Mouse (Mus musculus): ENCODE data around the gene Efcab6. TPM values are rescaled to one million over a fixed set of nuclear protein-coding genes. Genes with fewer than 3 reads are reported as not detected.

Gene Efcab6
- polyA plus RNA-seq, 1 experiment from 2014 or later = not detected

DNA sequence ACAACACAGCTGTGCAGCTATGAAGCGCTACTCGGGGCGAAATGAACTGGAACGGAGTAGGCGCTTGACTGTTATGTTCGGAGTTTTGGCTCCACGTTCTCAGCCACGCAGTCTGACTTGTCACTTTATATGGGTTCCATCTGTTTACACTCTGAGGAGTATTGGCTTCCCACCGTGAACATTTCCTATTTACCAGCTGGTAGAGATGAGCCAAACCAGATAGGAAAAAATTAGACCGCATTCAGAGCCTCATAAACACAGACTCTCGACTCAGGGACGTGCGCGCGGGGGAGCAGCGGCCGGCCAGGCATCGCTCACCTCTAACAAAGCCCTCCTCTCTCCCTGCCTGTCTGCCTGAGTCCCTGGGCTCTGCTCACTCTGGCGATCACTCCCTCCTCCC lies 67.1 kb downstream of the Efcab6 start:
- H3K4me1 ChIP-seq (ENCODE audit: control insufficient read depth, low read depth, low read length) = no peaks in the 10 kb centered on the region
- ATAC-seq (ENCODE audit: low read depth) = no peak
- H3K9ac ChIP-seq (ENCODE audit: low read depth, low read length) = no peak overlapping the region
- no peak overlapping the region for H3K4me3 ChIP-seq (ENCODE audit: low read depth, low read length)
- H3K27ac ChIP-seq (ENCODE audit: low read length) = no peak overlapping the region
- no peaks in the 10 kb centered on the region for H3K27me3 ChIP-seq (ENCODE audit: control insufficient read depth, insufficient read depth, low read depth, low read length)
- H3K36me3 ChIP-seq (ENCODE audit: control insufficient read depth, insufficient read depth) = no peaks in the 10 kb centered on the region
- no peak overlapping the region for H3K4me2 ChIP-seq (ENCODE audit: low read depth, low read length)
- H3K9me3 ChIP-seq (replicated peaks; ENCODE audit: control insufficient read depth, low read length) = no peaks in the 10 kb centered on the region
- 26% methylated on average over 19 of the region's 19 CpGs for WGBS (ENCODE audit: insufficient replicate concordance)

DNA sequence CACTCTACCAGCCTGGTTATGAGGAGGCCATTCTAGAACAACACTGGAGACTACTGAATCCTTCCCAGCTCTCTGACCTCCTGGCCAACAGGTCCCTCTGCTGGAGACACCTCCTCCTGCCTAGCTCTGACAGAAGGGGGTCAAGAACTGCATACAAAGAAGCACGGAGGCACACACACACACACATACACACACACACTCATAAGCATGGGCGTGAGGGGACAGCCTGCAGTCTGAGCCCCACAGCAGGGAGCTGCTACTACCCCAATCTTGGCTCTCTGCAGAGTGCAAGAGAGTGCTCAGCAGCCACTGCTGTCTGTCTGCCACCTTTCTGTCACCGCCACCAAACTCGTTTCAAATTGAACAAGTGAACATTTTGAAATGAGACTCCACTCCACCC lies 67.6 kb downstream of the Efcab6 start:
- Histone ChIP-seq H3K36me3 (ENCODE audit: control insufficient read depth, insufficient read depth) (no peaks in the 10 kb centered on the region), H3K4me3 (ENCODE audit: low read depth, low read length) (no peak overlapping the region), H3K4me1 (ENCODE audit: control insufficient read depth, low read depth, low read length) (no peaks in the 10 kb centered on the region), H3K27ac (ENCODE audit: low read length) (no peak overlapping the region), H3K9me3 (replicated peaks; ENCODE audit: control insufficient read depth, low read length) (no peaks in the 10 kb centered on the region), H3K9ac (ENCODE audit: low read depth, low read length) (no peak overlapping the region), H3K4me2 (ENCODE audit: low read depth, low read length) (no peak overlapping the region), H3K27me3 (ENCODE audit: control insufficient read depth, insufficient read depth, low read depth, low read length) (no peaks in the 10 kb centered on the region)
- ATAC-seq (ENCODE audit: low read depth) = no peak
- 29% methylated on average over 4 of the region's 4 CpGs for WGBS (ENCODE audit: insufficient replicate concordance)

DNA sequence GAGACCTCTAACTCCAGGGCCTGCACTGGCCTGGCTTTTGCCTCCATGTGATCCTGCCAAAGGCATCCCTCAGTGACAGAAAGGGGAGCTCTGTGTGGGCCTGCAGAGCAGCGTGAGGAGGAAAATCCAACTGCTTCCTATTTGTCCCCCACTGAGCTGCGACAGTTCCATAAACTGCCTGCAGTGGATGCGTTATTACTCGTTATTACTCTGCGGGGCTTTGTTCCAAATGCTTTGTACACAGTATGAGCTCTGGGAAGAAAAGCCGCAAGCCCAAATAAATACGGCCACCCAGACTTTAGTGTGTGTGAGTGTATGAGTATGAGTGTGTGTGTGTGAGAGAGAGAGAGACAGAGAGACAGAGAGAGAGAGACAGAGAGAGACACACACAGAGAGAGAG lies 68.3 kb downstream of the Efcab6 start:
- Histone ChIP-seq H3K27ac (ENCODE audit: low read length) (no peak overlapping the region), H3K9ac (ENCODE audit: low read depth, low read length) (no peak overlapping the region)
- WGBS (ENCODE audit: insufficient replicate concordance) = 68% methylated on average over 7 of the region's 7 CpGs

DNA sequence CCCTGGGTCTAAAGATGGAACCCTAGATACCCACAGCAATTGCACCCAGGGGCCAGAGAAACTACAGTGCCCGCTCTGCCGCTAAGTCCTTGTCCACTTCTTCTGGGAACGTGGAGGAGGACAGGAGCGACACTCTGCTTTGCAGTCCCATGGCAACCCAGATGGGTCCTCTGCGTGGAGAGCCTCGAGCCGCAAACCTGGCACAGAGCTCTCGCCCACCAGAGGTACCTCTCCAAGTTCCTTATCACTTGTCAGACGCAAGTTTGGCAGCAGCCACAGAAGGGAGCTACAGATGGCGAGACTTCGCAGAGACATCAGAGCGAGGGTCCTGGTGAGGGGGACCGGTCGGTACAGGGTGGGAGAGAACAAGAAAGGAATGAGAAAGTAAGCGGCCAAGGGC lies 73.0 kb downstream of the Efcab6 start:
- 69% methylated on average over 15 of the region's 15 CpGs for WGBS (ENCODE audit: insufficient replicate concordance)
- no peak overlapping the region for H3K4me2 ChIP-seq (ENCODE audit: low read depth, low read length)
- H3K9me3 ChIP-seq (replicated peaks; ENCODE audit: control insufficient read depth, low read length) = no peaks in the 10 kb centered on the region
- H3K4me3 ChIP-seq (ENCODE audit: low read depth, low read length) = no peak overlapping the region
- H3K9ac ChIP-seq (ENCODE audit: low read depth, low read length) = no peak overlapping the region
- no peak overlapping the region for H3K27ac ChIP-seq (ENCODE audit: low read length)
- no peaks in the 10 kb centered on the region for H3K36me3 ChIP-seq (ENCODE audit: control insufficient read depth, insufficient read depth)
- ATAC-seq (ENCODE audit: low read depth) = no peak
- no peaks in the 10 kb centered on the region for H3K27me3 ChIP-seq (ENCODE audit: control insufficient read depth, insufficient read depth, low read depth, low read length)
- H3K4me1 ChIP-seq (ENCODE audit: control insufficient read depth, low read depth, low read length) = no peaks in the 10 kb centered on the region

More for the DNA sequence above, 68.3 kb downstream of the Efcab6 start:
- ATAC-seq (ENCODE audit: low read depth) = no peak
- H3K4me2 ChIP-seq (ENCODE audit: low read depth, low read length) = no peak overlapping the region
- no peaks in the 10 kb centered on the region for H3K9me3 ChIP-seq (replicated peaks; ENCODE audit: control insufficient read depth, low read length)
- H3K36me3 ChIP-seq (ENCODE audit: control insufficient read depth, insufficient read depth) = no peaks in the 10 kb centered on the region
- no peaks in the 10 kb centered on the region for H3K4me1 ChIP-seq (ENCODE audit: control insufficient read depth, low read depth, low read length)
- H3K27me3 ChIP-seq (ENCODE audit: control insufficient read depth, insufficient read depth, low read depth, low read length) = no peaks in the 10 kb centered on the region
- H3K4me3 ChIP-seq (ENCODE audit: low read depth, low read length) = no peak overlapping the region

DNA sequence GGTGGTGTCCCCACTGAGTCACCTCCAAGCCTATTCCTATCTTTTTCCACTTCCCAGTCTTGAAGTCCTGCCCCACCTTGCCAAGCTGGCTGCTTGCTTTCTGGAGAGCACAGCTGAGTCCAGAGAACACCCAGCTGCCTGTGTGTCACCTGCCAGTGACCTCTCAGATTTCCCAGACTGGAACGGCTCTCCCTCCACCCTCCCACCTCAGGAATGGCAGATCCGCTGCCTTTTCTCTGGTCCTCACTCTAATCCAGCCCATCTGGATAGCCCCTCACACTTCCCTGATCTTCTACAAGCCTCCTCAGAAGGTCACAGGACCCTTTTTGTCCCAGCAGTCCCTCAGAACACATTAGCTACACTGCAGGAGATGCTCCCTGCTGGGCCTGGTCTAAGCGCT lies 73.7 kb downstream of the Efcab6 start:
- Histone ChIP-seq H3K4me1 (ENCODE audit: control insufficient read depth, low read depth, low read length) (no peaks in the 10 kb centered on the region), H3K36me3 (ENCODE audit: control insufficient read depth, insufficient read depth) (no peaks in the 10 kb centered on the region), H3K9ac (ENCODE audit: low read depth, low read length) (no peak overlapping the region), H3K9me3 (replicated peaks; ENCODE audit: control insufficient read depth, low read length) (no peaks in the 10 kb centered on the region), H3K27me3 (ENCODE audit: control insufficient read depth, insufficient read depth, low read depth, low read length) (no peaks in the 10 kb centered on the region), H3K4me2 (ENCODE audit: low read depth, low read length) (no peak overlapping the region), H3K27ac (ENCODE audit: low read length) (no peak overlapping the region), H3K4me3 (ENCODE audit: low read depth, low read length) (no peak overlapping the region)
- WGBS (ENCODE audit: insufficient replicate concordance) = 20% methylated on average over 3 of the region's 3 CpGs
- no peak for ATAC-seq (ENCODE audit: low read depth)

DNA sequence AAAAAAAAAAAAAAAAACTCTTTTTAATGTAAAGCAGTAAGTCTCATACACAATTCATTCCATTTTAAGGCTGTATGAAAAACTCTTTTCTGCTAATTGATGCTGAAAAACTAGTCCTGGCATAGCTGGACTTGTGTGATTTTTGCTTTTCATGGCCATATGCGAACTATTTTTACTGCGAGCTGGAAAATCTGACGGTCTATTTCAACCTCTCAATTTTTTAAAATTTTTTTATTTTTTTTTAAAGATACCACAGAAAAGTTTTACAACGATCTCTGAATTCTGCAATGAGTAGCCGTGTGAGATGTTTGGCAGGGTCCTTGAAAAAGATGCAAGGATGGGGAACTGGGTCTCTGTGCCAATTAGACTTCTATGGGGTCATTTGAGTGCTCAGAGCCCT lies 75.9 kb downstream of the Efcab6 start:
- no peak overlapping the region for H3K4me3 ChIP-seq (ENCODE audit: low read depth, low read length)
- 73% methylated on average over 5 of the region's 5 CpGs for WGBS (ENCODE audit: insufficient replicate concordance)

DNA sequence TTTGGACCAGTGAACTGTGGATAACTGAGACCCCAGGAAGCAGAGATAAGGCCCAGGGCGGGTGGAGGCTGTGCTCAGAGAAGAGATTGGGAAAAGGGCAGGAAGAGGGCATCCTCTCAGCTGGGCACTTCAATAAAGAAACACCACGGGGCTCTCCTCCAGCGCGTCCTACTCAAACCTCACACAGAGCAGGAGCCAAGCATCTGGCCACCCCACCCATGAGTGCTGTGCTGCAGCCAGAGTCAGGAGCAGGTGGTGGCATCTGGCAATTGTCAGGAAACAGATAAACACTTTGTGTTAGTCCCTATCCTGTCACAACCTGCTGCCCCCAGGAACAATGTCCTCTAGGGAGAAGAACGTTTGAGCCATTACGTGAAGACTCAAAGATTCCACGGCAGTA lies 77.1 kb downstream of the Efcab6 start:
- Histone ChIP-seq H3K9me3 (replicated peaks; ENCODE audit: control insufficient read depth, low read length) (no peaks in the 10 kb centered on the region), H3K27ac (ENCODE audit: low read length) (no peak overlapping the region), H3K9ac (ENCODE audit: low read depth, low read length) (no peak overlapping the region), H3K4me1 (ENCODE audit: control insufficient read depth, low read depth, low read length) (no peaks in the 10 kb centered on the region), H3K4me3 (ENCODE audit: low read depth, low read length) (no peak overlapping the region), H3K4me2 (ENCODE audit: low read depth, low read length) (no peak overlapping the region), H3K36me3 (ENCODE audit: control insufficient read depth, insufficient read depth) (no peaks in the 10 kb centered on the region), H3K27me3 (ENCODE audit: control insufficient read depth, insufficient read depth, low read depth, low read length) (no peaks in the 10 kb centered on the region)
- 40% methylated on average over 7 of the region's 7 CpGs for WGBS (ENCODE audit: insufficient replicate concordance)
- ATAC-seq (ENCODE audit: low read depth) = no peak

More for the DNA sequence above, 75.9 kb downstream of the Efcab6 start:
- Histone ChIP-seq H3K4me1 (ENCODE audit: control insufficient read depth, low read depth, low read length) (no peaks in the 10 kb centered on the region), H3K27me3 (ENCODE audit: control insufficient read depth, insufficient read depth, low read depth, low read length) (no peaks in the 10 kb centered on the region), H3K9ac (ENCODE audit: low read depth, low read length) (no peak overlapping the region), H3K9me3 (replicated peaks; ENCODE audit: control insufficient read depth, low read length) (no peaks in the 10 kb centered on the region), H3K27ac (ENCODE audit: low read length) (no peak overlapping the region), H3K4me2 (ENCODE audit: low read depth, low read length) (no peak overlapping the region), H3K36me3 (ENCODE audit: control insufficient read depth, insufficient read depth) (no peaks in the 10 kb centered on the region)
- no peak for ATAC-seq (ENCODE audit: low read depth)

DNA sequence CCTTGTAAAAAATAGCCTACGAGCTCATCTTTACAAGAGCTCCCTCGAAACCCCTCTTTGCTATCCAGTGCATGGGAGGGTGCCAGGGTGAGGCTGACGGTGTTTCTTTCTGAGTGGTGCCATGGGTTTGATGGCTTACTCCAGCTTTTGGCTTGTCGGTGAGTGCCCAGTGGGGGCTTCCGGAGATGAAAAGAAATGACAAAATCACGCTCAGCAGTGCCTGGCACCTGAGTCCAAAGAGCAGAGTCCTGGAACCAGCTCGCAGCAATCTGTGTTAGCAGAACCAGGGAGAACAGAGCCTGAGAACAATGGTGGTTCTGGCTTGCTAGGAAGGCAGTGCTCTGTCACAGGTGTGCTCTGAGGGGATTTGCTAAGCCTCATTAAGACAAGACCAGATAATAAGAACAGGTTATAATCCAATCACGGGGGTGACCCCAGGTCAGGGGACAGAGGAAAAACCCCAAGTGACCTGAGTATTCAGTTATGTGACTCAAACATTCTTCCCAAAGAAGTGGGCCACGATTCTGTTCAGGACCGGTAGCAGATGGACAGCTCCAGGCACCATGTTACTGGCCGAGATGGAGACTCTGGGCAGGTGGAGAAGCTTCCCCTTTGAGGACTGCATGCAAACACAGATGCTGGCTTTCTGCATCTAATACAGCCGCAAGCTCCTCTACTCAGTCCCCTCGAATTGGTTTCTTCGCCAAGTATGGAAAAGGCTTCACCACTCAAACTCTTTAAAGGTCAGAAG lies 82.8 kb downstream of the Efcab6 start:
- Histone ChIP-seq H3K9ac (ENCODE audit: low read depth, low read length) (no peak overlapping the region), H3K4me1 (ENCODE audit: control insufficient read depth, low read depth, low read length) (no peaks in the 10 kb centered on the region), H3K27ac (ENCODE audit: low read length) (no peak overlapping the region), H3K4me3 (ENCODE audit: low read depth, low read length) (no peak overlapping the region), H3K36me3 (ENCODE audit: control insufficient read depth, insufficient read depth) (no peaks in the 10 kb centered on the region), H3K27me3 (ENCODE audit: control insufficient read depth, insufficient read depth, low read depth, low read length) (no peaks in the 10 kb centered on the region), H3K4me2 (ENCODE audit: low read depth, low read length) (no peak overlapping the region), H3K9me3 (replicated peaks; ENCODE audit: control insufficient read depth, low read length) (no peaks in the 10 kb centered on the region)
- ATAC-seq (ENCODE audit: low read depth) = no peak
- 44% methylated on average over 14 of the region's 14 CpGs for WGBS (ENCODE audit: insufficient replicate concordance)

DNA sequence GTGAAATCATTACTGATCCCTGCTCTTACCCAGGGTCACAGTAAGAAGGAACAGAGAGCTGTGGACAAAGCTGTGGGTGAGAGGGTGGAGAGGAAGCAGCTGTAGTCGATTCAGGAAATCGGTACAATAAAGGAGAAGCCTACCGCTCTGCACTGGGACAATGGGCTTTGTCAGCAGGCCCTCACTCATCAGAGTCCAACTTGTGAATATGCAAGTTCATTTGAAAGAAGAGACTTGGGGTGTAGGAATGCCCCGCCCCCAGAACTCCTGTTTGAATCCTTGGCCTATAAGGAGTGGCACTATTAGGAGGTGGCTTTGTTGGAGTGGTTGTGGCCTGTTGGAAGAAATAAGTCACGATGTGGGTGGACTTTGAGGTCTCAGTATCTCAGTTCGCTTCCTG lies 86.3 kb downstream of the Efcab6 start:
- no peak for ATAC-seq (ENCODE audit: low read depth)

More for the DNA sequence above, 86.3 kb downstream of the Efcab6 start:
- no peaks in the 10 kb centered on the region for H3K9me3 ChIP-seq (replicated peaks; ENCODE audit: control insufficient read depth, low read length)
- 37% methylated on average over 6 of the region's 6 CpGs for WGBS (ENCODE audit: insufficient replicate concordance)
- no peaks in the 10 kb centered on the region for H3K27me3 ChIP-seq (ENCODE audit: control insufficient read depth, insufficient read depth, low read depth, low read length)
- no peaks in the 10 kb centered on the region for H3K4me1 ChIP-seq (ENCODE audit: control insufficient read depth, low read depth, low read length)
- no peak overlapping the region for H3K9ac ChIP-seq (ENCODE audit: low read depth, low read length)
- H3K4me3 ChIP-seq (ENCODE audit: low read depth, low read length) = no peak overlapping the region
- H3K4me2 ChIP-seq (ENCODE audit: low read depth, low read length) = no peak overlapping the region
- H3K27ac ChIP-seq (ENCODE audit: low read length) = no peak overlapping the region
- H3K36me3 ChIP-seq (ENCODE audit: control insufficient read depth, insufficient read depth) = no peaks in the 10 kb centered on the region
